Mouse (Mus musculus): ENCODE measurements at regions not wholly inside any gene's neighbourhood (a gene's known extent, or its start where the extent isn't known, plus 50 kb on each side); places are given as distances from the start of the nearest gene placed in this dataset.

GRCm38 (mm10) chr13:25548551-25548950 lies 278.2 kb upstream of the Nrsn1 start:
- DNase-seq = no peak

- no peak for DNase-seq
Observed at GRCm38 (mm10) chr13:25547150-25548145, 277.1 kb upstream of the Nrsn1 start.

GRCm38 (mm10) chr13:25524094-25524493 lies 253.8 kb upstream of the Nrsn1 start:
- no peak for DNase-seq

- no peak for DNase-seq
Observed at GRCm38 (mm10) chr13:25507355-25507754, 237.1 kb upstream of the Nrsn1 start.

GRCm38 (mm10) chr13:25494492-25495034 lies 224.3 kb upstream of the Nrsn1 start:
- no peak for DNase-seq

GRCm38 (mm10) chr13:25490036-25490435 lies 219.7 kb upstream of the Nrsn1 start:
- no peak for DNase-seq

GRCm38 (mm10) chr13:25483309-25483708 lies 213.0 kb upstream of the Nrsn1 start:
- no peak for DNase-seq

- no peak for DNase-seq
Observed at GRCm38 (mm10) chr13:25451917-25452316, 181.6 kb upstream of the Nrsn1 start.

- DNase-seq = no peak
Observed at GRCm38 (mm10) chr13:25451357-25451861, 181.1 kb upstream of the Nrsn1 start.

- no peak for DNase-seq
Observed at GRCm38 (mm10) chr13:25429701-25430418, 159.6 kb upstream of the Nrsn1 start.

- no peak for DNase-seq
Observed at GRCm38 (mm10) chr13:25403182-25403795, 133.0 kb upstream of the Nrsn1 start.

- no peak for DNase-seq
Observed at GRCm38 (mm10) chr13:25402691-25403090, 132.4 kb upstream of the Nrsn1 start.

GRCm38 (mm10) chr13:25401936-25402504 lies 131.7 kb upstream of the Nrsn1 start:
- no peak for DNase-seq

- no peak for DNase-seq
Observed at GRCm38 (mm10) chr13:25392770-25393290, 122.5 kb upstream of the Nrsn1 start.

- no peak for DNase-seq
Observed at GRCm38 (mm10) chr13:25362627-25362967, 92.3 kb upstream of the Nrsn1 start.

- DNase-seq = peak; percentile 49 to 52
Observed at GRCm38 (mm10) chr13:25361850-25362626, 91.7 kb upstream of the Nrsn1 start.

- DNase-seq = no peak
Observed at GRCm38 (mm10) chr13:25347558-25347957, 77.3 kb upstream of the Nrsn1 start.

GRCm38 (mm10) chr13:25343309-25343708 lies 73.0 kb upstream of the Nrsn1 start:
- DNase-seq = no peak

- no peak for DNase-seq
Observed at GRCm38 (mm10) chr13:25341826-25342225, 71.5 kb upstream of the Nrsn1 start.

- no peak for DNase-seq
Observed at GRCm38 (mm10) chr13:25333803-25334202, 63.5 kb upstream of the Nrsn1 start.
